Mouse (Mus musculus) T-cell, adult 2 months (primary cell): Measurements from ENCODE around the gene Olfr373.

Experiments
- DNase-seq: peaks from one replicate; pipeline ENCODE4 v3.0.0; 2022; ENCODE audit warnings: low spot score

The Olfr373 gene

GRCm38 (mm10) chr8:72134756-72135445 lies 51.9 kb downstream of the Olfr373 start, which contains the start of gene Tpm4:
TSS of gene Tpm4 (plus strand) at chr8:72134975.
- peak; percentile 70 for DNase-seq

- peak; percentile 34 for DNase-seq
Observed at GRCm38 (mm10) chr8:72135446-72136301, 52.7 kb downstream of the Olfr373 start.

GRCm38 (mm10) chr8:72136302-72136978 lies 53.5 kb downstream of the Olfr373 start:
- peak; percentile 93 for DNase-seq

GRCm38 (mm10) chr8:72137431-72137830 lies 54.5 kb downstream of the Olfr373 start:
- no peak for DNase-seq

GRCm38 (mm10) chr8:72138456-72138855 lies 55.5 kb downstream of the Olfr373 start:
- no peak for DNase-seq

GRCm38 (mm10) chr8:72143256-72143824 lies 60.4 kb downstream of the Olfr373 start:
- DNase-seq: no peak

GRCm38 (mm10) chr8:72144345-72144975 lies 61.5 kb downstream of the Olfr373 start:
- no peak for DNase-seq

GRCm38 (mm10) chr8:72145511-72145910 lies 62.5 kb downstream of the Olfr373 start:
- DNase-seq: no peak

GRCm38 (mm10) chr8:72146056-72146455 lies 63.1 kb downstream of the Olfr373 start:
- DNase-seq: no peak

GRCm38 (mm10) chr8:72146556-72146955 lies 63.6 kb downstream of the Olfr373 start:
- DNase-seq: no peak

GRCm38 (mm10) chr8:72147266-72147665 lies 64.3 kb downstream of the Olfr373 start:
- DNase-seq: no peak

GRCm38 (mm10) chr8:72149056-72149455 lies 66.1 kb downstream of the Olfr373 start:
- DNase-seq: no peak

- no peak for DNase-seq
Observed at GRCm38 (mm10) chr8:72151418-72152078, 68.6 kb downstream of the Olfr373 start.
